Mouse (Mus musculus): ENCODE measurements at regions not wholly inside any gene's neighbourhood (a gene's known extent, or its start where the extent isn't known, plus 50 kb on each side); places are given as distances from the start of the nearest gene placed in this dataset.

GRCm38 (mm10) chr6:100436507-100436906, 149.2 kb upstream of the Rybp start:
- intact Hi-C loops (cut with DNase I), result loop anchor here (5.0 kb wide), 1 partner anchor 74 kb away; no protein-coding TSS in a partner anchor
- Histone ChIP-seq H3K4me3 (no peak overlapping the region), H3K27ac (no peak overlapping the region)
- no peak for TF ChIP-seq CTCF (IDR thresholded peaks at IDR 0.05)
- DNase-seq (ENCODE audit: extremely low spot score in 1 of 2, low spot score in 2 of 2), result no peak

DNA sequence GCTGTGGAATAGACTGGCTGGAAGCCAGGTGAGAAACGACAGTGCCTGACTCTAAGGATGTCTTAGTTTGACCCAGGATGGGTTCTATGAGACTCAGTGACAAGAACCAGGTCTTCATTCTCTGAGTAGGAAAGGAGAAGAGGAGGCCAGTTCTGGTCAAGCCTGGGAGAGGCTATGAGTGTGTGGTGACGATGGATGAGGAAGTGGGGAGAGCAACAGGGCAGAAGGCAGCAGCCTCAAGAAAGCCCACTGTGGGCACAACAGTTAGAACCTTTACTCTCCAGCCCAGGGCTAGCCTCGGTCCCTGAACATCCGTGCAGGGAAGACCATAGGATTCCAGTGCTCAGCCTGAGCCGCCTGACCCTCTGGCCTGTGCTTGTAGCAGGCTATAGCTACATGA, 147.9 kb upstream of the Rybp start:
- intact Hi-C loops (cut with DNase I), result loop anchor here (5.0 kb wide), 1 partner anchor 73 kb away; no protein-coding TSS in a partner anchor
- no peak for TF ChIP-seq CTCF (IDR thresholded peaks at IDR 0.05)
- Histone ChIP-seq H3K4me3 (no peak overlapping the region), H3K27ac (no peak overlapping the region)
- DNase-seq (ENCODE audit: extremely low spot score in 1 of 2, low spot score in 2 of 2), result no peak

DNA sequence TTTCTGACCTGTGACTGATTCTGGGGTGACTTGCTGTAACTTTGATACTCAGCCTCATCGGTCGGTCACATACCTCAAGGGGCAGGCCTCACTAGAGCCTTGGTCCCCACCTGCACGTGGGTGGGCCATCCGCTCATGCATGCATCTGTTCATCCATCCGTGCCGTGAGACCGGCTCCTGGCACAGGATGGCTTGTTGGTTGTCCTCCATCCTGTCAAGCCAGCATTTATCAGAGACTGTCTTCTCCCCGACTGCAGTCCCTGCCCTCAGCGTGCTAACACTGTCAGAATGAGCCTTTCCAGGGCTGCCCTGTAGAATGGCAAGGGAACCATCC, 146.2 kb upstream of the Rybp start:
- DNase-seq (ENCODE audit: extremely low spot score in 1 of 2, low spot score in 2 of 2), result peak; percentile 24 to 35
- intact Hi-C loops (cut with DNase I), result loop anchor here (2.0 to 5.0 kb wide), 2 partner anchors 124 to 143 kb away; no protein-coding TSS in a partner anchor
- TF ChIP-seq CTCF (IDR thresholded peaks at IDR 0.05), result no peak
- no peak overlapping the region for H3K27ac ChIP-seq
- H3K4me3 ChIP-seq, result no peak overlapping the region

DNA sequence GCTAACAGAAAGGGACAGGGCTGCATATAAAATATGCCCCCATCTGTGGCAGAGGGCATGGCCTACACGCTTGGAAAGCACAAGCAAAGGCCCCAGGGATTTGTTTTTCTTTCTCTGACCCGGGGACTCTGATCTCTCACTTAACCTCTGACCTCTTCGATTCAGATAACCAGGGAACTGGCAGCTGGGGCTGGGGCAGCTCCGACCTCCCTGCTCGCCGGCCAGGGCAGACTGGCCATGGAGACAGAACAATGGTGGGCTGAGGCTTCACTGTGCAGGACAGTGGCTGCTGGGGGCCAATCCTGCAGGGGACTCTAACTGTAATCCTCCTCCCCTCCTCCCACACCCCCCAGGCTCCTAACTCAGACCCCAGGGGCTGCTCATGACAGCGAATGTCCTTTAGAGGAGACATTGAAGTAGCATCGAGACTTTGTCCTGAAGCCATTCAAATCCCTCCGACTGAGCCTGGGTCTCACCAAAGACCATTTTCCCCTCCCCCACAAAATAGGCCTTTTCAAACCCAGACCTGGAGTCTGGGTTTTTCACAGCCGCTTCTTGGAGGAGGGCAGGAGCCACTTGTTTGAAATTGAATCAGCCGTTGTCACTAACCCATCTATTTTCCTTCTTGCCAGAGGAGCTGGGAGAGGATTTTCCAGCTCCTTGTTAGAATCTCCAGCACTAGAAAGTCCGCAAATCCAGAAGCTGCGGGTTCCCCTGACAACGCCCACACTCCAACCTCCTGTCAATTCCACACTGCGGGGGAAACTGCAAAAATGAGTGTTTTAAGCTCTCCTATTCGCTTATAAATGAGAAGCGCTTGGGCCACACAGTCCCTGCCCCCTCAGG, 145.6 kb upstream of the Rybp start:
- intact Hi-C loops (cut with DNase I), result loop anchor here (2.0 to 5.0 kb wide), 2 partner anchors 124 to 142 kb away; no protein-coding TSS in a partner anchor
- Histone ChIP-seq H3K27ac (no peak overlapping the region), H3K4me3 (no peak overlapping the region)
- DNase-seq (ENCODE audit: extremely low spot score in 1 of 2, low spot score in 2 of 2), result peak in 1 of 2 experiments; percentile 26
- no peak for TF ChIP-seq CTCF (IDR thresholded peaks at IDR 0.05)

DNA sequence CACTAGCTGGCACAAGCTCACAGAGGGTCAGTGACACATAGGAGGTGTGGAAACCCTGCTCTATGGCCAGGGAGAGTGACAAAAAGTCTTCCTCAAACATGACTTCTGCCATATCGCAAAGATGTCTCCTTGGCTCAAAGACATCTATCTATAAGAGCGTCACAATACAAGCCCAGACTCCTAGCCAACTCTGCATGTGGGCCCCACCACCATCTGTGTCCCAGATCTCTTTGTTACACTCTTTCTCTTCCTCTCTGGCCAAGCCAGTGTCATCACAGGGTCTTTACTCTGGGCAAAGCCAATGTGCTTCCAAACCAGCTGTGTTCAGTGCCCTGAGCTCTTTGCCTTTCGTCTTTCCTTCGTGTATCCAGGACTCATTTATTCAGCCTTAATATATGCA, 143.0 kb upstream of the Rybp start:
- DNase-seq (ENCODE audit: extremely low spot score in 1 of 2, low spot score in 2 of 2), result no peak
- H3K27ac ChIP-seq, result no peak overlapping the region
- intact Hi-C loops (cut with DNase I), result loop anchor here (2.0 to 5.0 kb wide), 2 partner anchors 33 to 127 kb away; no protein-coding TSS in a partner anchor
- no peak for TF ChIP-seq CTCF (IDR thresholded peaks at IDR 0.05)
- no peak overlapping the region for H3K4me3 ChIP-seq

- no peak for TF ChIP-seq CTCF (IDR thresholded peaks at IDR 0.05)
- intact Hi-C loops (cut with DNase I), result no loop called here
- DNase-seq (ENCODE audit: extremely low spot score in 1 of 2, low spot score in 2 of 2), result peak; percentile 24 to 32
- H3K4me3 ChIP-seq, result no peak overlapping the region
- H3K27ac ChIP-seq, result no peak overlapping the region
These were observed 142.2 kb upstream of the Rybp start for GRCm38 (mm10) chr6:100429511-100429910.

DNA sequence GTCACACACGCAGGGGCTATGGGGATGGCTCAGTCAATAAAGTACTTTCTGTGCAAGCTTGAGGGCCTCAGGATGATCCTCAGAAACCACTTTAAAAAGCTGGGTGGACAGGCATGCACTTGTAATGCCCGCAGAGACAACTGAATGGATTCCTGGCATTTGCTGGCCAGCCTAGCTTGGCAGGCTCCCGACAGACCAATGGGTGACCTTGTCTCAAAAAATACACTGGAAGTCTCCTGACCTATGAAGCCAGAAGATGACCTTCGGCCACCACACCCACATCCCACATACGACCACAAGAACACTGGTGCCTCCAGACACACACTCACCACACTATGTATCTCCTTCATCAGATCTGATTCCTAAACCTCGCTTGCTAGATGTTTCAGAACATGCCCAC, 141.5 kb upstream of the Rybp start:
- intact Hi-C loops (cut with DNase I), result no loop called here
- Histone ChIP-seq H3K27ac (no peak overlapping the region), H3K4me3 (no peak overlapping the region)
- no peak for TF ChIP-seq CTCF (IDR thresholded peaks at IDR 0.05)
- DNase-seq (ENCODE audit: extremely low spot score in 1 of 2, low spot score in 2 of 2), result no peak

- no peak for TF ChIP-seq CTCF (IDR thresholded peaks at IDR 0.05)
- no peak for DNase-seq (ENCODE audit: extremely low spot score in 1 of 2, low spot score in 2 of 2)
- H3K27ac ChIP-seq, result no peak overlapping the region
- intact Hi-C loops (cut with DNase I), result no loop called here
- H3K4me3 ChIP-seq, result no peak overlapping the region
These were observed 138.3 kb upstream of the Rybp start for GRCm38 (mm10) chr6:100425551-100425950.

- Histone ChIP-seq H3K27ac (no peak overlapping the region), H3K4me3 (no peak overlapping the region)
- no peak for TF ChIP-seq CTCF (IDR thresholded peaks at IDR 0.05)
- intact Hi-C loops (cut with DNase I), result no loop called here
- no peak for DNase-seq (ENCODE audit: extremely low spot score in 1 of 2, low spot score in 2 of 2)
These were observed 137.6 kb upstream of the Rybp start for GRCm38 (mm10) chr6:100424788-100425403.

- H3K27ac ChIP-seq, result no peak overlapping the region
- intact Hi-C loops (cut with DNase I), result no loop called here
- DNase-seq (ENCODE audit: extremely low spot score in 1 of 2, low spot score in 2 of 2), result no peak
- H3K4me3 ChIP-seq, result no peak overlapping the region
- no peak for TF ChIP-seq CTCF (IDR thresholded peaks at IDR 0.05)
These were observed 136.9 kb upstream of the Rybp start for GRCm38 (mm10) chr6:100424181-100424580.

- TF ChIP-seq CTCF (IDR thresholded peaks at IDR 0.05), result no peak
- intact Hi-C loops (cut with DNase I), result no loop called here
- Histone ChIP-seq H3K4me3 (no peak overlapping the region), H3K27ac (no peak overlapping the region)
- DNase-seq (ENCODE audit: extremely low spot score in 1 of 2, low spot score in 2 of 2), result no peak
These were observed 136.4 kb upstream of the Rybp start for GRCm38 (mm10) chr6:100423636-100424035.

GRCm38 (mm10) chr6:100422603-100423002, 135.3 kb upstream of the Rybp start:
- intact Hi-C loops (cut with DNase I), result no loop called here

More at GRCm38 (mm10) chr6:100422603-100423002, 135.3 kb upstream of the Rybp start:
- Histone ChIP-seq H3K27ac (no peak overlapping the region), H3K4me3 (no peak overlapping the region)
- TF ChIP-seq CTCF (IDR thresholded peaks at IDR 0.05), result no peak
- no peak for DNase-seq (ENCODE audit: extremely low spot score in 1 of 2, low spot score in 2 of 2)
